Mouse (Mus musculus): ENCODE data around the gene 6820408C15Rik.
"Not testable (repeated sequence)": the region's sequence is repeated elsewhere in the genome, so short reads cannot be mapped to it uniquely, and the experiment has no call there.

6820408C15Rik gene

DNA sequence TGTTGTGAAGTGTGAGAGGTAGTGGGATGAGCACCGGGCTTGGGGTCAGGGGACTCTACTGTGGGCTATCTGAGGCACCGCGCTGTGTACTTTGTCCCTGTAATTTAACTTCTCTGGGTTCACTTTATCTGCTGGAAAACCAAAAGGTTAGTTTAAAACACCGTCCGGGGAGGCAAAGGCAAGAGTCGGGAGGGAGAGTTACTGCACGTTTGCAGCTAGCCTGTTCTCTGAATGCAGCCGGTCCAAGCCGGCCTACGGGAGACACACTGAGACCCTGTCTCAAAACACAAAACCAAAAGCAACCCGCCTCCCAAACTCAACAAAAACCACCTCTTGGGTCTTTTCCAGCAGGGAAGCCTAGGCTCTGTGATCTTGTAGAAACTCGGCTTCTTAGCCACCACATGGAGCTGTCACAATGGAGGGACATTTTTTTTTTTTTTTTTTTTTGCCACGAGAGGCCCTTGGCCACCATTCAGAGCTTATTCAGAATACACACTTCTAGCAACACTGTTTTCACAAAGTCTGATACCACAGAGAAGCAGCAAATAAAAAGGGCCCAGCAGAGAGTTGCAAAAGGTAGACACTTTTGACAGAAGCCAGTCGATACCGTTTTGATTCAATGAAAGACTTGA lies 2.7 kb upstream of the 6820408C15Rik start:
- DNase-seq: no peak

DNA sequence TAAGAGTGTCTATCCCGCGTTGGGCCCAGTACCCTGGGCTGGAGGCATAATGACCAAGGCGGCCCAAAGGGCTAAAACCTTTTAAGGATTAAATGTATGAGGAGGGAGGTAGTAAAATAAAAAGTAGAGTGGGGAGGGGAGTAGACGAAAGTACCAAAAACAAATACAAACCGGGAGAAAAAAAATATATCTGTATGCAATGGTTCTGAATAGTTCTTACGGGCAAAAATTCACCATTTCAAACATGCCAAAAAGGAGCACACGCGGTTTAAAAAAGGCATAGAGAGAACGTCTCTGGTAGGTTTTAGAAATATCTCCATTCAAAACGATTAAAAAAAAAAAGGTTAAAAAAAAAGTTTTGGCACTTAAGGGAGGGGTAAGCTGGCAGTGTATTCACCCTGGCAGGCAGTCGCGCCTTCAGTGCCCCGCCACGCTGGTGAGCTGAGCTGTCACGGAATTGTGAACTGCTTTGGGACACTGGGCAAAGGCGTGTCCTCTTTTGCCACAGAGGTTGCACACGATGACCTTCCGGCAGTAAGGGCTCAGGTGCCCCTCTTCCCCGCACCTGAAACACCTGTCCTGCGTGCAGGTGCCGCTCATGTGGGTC lies 2.1 kb upstream of the 6820408C15Rik start:
- no peak for DNase-seq

DNA sequence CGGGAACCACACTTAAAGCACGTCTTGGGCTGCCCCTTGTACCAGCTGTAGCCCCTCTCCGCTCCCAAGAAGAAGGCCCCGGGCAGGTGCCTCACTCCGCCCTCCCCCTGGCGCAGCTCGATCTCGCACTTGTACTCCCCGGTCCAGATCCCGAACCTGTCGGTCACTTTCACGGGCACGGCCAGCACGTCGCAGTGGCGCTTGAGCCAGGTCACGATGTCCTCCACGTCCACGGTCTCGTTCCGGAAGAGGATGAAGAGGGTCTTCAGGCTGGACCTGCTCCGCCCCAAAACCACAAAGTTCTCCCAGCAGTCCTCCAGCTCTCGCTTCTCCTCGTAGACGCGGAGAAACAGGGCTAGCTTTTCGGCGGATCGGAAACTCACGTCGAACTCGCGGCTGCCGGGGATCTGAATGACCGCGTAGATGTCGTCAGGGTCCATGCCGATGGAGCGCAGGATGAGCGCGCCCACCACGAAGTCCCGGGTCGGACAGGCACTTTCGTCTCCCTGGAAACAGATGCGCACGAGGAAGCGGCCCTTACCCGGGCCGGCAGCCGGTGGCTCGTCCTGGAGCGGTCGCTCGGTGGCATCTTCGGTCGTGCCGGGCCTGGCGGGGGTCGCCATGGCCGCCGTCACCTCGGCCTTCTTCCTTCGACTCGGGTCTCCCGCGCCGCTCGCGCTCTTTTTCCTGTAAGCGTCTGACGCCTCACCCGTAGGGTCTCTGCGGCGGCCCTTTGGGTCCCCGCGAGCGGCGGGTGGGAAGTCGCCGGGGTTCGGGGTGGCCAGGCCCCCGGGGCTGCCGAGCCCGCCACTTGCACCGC lies 1.4 kb upstream of the 6820408C15Rik start:
- no peak for DNase-seq

DNA sequence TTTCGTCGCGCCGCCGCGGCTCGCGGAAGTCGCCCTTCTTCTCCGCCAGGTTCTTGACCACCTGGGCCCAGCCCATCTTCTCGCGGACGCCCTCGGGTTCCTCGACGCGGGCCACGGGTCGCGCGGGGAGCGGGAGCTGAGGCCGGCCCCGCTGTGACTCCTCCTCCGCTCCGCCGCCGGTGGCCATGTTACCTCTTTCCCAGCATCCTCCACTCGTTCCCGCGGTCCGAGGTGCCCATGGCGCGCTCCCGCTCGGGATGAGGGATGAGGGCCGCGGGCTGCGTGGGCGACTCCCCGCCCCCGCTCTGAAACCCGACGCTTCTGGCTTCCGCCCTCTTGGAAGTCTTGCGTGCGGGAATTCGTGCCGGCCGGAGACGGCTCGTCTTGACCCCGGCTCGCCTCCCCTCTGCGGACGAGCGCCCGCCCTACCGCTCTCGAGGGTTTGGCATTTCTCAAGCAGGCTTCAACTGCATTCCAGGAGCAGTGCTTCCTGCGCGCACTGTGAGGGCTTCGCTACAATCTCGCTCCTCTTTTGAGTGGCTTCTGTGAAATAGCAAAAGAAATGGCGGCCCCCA lies 709 bp upstream of the 6820408C15Rik start, which contains the start of gene Zcchc3:
TSS of gene Zcchc3 (minus strand) at position 437 of the 575 bp plus-strand sequence.
- DNase-seq: peak; percentile 87

DNA sequence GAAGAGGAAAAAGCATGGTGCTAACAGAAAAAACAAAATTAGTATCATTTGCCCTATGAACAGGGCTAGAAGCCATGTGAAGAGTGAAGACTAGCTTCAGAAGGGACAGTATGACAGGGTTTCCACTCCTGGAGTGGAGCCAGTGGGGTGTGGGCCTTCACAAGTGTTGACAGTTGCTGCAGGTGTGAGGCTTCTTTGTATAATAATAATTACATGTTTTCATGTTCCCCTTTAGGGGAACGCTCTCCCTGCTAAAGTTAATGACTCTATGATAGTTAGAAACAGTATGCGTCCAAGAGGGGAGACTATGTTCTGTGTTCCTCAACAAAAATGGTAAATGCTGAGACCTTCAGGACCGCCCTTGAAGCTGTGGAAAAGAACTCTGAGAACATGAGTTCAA lies 399 bp downstream of the 6820408C15Rik start:
- DNase-seq: no peak

DNA sequence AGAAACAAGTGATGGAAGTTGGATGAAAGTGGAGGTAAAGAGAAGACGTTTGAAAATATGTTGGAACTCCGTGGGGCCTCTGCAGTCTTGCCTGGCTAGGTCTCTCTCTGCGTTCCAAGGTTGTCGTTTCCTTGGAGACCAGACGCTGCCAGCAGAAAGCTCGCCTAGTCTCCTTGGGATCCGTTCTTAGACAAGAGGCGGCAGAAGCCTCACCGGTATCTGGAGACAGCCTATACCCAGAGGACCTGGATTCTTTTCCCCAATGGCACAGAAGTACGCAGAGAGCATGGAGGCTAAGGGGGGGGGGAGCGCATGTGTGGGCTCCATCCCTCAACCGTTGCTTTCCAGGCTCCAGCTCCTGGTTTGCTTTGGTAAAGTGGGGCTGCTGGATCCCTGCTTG lies 12.1 kb downstream of the 6820408C15Rik start:
- peak; percentile 60 for DNase-seq

DNA sequence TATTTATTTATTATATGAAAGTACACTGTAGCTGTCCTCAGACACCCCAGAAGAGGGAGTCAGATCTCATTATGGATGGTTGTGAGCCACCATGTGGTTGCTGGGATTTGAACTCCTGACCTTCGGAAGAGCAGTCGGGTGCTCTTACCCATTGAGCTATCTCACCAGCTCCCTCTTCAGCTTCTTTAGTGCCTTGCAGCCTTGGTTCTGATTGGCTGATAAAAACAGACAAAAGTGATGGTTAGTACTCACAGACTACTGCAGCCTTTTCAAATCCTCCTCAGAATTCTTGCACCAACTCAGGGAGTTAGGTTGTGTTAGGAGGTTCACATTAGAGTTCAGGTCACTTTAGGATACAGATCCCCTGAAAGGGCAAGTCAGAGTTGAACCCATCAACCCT lies 13.1 kb downstream of the 6820408C15Rik start:
- DNase-seq: not testable (repeated sequence)

DNA sequence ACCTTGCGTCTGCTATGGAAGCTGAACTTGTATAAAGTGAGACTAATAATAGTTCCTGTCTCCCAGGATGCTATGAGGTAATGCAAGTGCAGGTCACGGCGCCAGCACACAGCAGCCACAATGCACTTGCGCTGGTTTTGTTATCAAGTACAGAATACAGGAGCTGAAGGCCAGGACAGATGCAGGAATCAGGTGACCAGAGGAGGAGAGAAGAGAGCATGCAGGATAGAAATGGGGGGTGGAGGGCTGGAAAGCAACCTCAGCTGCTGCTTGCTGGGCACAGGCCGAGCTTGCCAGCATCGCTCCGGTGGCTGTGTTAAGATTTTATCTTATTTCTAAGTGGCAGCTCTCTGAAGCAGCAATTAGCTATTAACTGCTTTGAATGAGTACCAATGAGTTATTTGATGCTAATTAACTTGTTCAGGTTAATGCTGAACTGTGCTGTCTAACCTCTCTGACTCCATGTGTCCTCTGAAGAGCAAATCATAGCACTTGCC lies 21.1 kb downstream of the 6820408C15Rik start:
- no peak for DNase-seq

DNA sequence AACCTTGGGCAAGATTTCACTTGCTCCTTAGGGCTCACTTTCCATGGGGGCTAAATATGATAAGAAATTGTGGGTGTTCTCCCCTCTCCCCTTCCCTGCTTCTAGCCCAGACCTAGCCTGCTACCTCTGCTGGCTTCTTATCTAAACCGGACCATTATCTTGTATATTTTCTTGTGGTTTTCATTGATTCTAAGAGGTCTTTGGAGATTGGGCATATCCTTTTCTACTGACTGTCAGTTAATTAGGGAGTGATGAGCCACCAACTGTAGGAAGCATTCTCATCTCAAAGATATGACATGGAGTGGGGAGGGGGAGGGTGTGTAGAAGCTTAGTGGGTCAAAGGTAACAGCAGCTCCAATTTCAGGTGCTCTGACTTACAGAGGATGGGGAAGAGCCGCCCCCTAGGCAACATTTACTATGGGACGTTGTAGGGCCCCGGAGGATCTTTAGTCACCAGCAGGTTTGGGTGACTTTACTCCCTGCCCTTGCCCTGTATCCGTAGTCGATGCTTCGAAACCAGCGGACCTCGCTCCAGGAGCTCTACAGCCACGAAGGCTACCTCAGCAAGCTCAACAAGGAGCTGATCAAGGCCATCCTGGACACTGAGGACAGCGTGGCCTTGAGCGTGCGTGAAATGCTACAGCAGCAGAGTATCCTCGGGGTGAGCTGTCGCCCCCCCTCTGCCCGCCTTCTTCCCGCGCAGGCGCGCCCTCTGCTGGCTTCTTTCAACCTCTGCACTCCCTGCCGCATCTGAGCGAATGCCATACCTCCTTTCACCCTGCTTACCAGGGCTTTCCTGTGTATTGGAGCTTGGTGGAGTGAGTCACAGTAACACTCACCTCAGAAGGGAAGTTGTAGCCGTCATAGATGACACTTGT lies 21.8 kb downstream of the 6820408C15Rik start:
- peak; percentile 85 for DNase-seq

DNA sequence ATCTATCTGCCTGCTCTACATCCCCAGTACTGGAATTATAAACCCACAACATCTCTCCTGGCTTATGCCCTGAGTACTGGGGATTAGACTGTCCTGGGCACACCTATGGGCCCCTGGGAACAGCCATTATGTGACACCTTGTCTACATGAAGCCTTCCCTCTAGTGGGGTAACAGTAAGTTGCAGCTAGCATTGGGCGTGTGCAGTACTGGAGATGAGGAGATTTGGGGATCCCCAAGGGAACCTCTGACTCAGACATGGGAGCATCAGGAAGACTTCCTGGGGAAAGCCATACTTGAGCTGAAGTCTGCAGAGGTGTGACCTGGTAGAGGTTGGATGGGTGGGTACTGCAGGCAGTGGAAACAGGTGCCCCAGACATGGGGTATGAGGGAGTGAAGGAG lies 23.6 kb downstream of the 6820408C15Rik start:
- no peak for DNase-seq

DNA sequence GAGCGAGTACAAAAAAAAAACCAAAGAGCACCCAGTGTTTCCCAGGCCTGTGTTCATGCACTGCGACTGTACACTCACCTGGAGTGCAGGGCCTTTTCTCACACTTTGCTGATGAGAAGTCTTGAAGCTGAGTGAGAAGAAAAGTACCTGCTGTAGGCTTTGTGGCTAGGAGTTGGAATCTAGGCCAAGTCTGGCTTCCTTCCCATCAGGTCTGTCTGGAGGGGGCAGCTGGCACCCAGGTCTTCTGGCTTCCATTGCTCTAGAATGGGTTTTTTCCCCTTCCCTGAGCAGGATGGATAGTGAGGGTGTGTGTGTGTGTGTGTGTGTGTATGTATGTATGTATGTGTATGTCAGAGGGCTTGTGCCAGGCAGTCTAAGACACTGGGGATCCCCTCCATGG lies 24.4 kb downstream of the 6820408C15Rik start:
- no peak for DNase-seq

DNA sequence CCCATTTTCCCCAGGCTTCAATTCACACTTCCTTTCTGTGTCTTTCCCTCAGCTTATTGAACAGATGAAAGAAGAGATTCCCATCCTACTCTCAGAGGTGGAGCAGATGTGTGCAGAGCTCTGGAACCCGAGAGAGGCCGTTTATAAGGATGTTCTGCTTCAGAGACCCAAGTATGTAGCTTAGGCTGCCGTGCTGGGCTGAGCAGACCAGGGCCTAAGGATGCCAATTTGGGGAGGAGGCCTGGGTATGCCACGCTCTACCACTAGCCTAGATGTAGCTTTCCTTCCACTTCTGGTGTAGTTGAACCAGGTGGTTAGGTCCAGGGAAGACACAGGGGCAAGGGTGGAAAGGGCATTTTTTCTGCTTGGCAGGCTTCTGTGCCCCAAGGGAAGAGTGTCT lies 26.9 kb downstream of the 6820408C15Rik start:
- DNase-seq: no peak

DNA sequence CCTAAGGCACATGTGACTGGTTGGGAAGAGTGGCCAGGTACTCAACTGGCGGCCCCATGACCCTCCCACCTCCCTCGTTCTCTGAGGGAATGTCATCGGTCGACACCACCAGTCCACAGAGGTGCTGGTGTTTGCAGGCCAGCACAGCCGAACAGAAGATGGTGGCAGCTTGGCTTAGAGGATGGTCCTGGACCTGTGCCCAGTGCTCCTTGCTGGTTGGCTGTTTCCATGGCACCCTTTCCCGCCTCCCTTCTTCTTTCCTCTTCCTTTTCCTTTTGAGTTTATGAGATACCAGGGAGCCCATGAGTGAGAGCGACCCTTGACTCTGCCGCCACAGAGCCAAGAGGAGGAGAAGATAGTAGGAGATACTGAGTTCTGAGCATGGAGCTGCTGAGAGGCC lies 27.9 kb downstream of the 6820408C15Rik start:
- DNase-seq: no peak

DNA sequence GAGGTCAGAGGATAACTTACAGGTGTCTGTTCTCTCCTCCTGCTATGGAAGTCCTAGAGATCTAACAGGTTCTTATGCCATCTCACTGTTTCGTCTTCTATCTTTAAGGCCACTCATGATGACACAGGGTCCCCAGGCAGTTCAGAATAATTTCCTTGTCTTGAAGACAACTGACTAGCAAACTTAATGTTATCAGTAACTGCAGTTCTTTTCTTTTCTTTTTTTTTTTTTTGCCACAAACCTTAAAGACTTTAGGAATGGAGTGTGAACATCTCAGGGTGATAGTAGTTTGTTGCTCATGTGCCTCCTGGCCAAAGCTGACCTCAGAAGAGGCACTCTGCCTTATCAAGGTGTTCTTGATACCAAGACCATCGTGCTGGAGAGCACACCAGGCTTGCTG lies 31.3 kb downstream of the 6820408C15Rik start:
- no peak for DNase-seq

DNA sequence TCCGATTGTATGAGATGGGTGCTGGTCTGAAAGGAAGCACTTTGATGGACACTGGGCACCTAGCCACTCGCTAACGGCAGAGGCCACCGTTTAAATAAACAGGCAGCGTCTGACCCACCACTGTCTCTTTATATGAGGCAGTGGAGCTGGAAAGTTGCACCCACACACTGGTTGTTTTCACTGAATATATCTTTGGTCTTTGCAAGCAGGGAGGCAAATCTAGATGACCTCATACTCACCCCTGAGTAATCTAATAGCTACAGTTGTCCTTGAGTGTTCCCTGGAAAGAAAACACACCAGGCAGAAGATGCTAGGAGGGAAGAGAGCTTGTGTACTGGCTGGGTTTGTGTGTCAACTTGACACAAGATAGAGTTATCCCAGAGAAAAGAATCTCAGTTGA lies 32.1 kb downstream of the 6820408C15Rik start:
- DNase-seq: no peak

DNA sequence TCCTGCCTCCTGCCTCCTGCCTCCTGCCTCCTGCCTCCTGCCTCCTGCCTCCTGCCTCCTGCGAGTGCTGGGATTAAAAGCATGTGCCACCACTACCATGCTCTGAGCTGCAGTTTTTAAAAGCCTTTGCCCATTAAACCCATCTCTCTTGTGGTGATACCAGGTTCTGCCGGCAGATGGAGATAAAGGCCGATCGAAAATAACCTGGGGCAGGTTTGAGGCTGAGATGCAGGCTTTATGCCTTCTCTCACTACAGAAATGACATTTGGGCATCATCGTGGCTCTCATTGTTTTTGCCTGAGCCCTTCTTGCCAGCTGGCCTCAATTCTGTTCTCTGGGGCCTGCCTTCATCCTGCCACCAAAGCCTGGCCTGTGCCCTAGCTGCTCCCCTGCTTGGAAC lies 34.9 kb downstream of the 6820408C15Rik start:
- peak; percentile 56 for DNase-seq

DNA sequence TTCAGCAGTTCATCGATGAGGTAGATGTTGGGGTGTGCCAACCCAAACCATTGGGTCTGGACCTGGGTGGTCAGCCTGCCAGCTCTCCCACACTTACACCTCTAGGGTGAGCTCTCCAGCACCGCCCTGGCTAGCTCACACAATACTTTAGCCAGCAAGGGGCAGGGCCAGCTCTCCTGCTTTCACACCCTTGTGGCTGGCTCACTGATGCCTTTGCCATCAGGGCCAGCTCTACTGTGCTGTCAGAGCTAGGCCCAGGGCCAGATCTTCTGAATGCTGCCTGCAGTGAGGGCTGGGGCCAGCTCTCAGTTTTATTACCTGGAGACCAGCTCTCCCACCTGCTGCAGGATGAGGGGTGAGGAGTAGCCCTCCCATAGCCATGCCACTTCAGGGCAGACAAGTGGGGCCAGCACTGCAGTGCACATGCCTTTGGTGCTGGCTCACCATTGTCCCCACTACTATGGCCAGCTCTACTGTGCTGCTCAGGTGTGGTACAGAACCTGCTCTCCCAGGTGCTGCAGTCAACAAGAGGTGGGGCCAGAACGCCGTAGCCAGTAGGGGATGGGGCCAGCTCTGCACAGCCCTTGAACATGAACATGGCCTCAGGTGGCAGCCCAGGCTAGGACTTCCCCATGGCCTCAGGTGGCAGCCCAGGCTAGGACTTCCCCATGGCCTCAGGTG lies 36.9 kb downstream of the 6820408C15Rik start:
- DNase-seq: no peak

DNA sequence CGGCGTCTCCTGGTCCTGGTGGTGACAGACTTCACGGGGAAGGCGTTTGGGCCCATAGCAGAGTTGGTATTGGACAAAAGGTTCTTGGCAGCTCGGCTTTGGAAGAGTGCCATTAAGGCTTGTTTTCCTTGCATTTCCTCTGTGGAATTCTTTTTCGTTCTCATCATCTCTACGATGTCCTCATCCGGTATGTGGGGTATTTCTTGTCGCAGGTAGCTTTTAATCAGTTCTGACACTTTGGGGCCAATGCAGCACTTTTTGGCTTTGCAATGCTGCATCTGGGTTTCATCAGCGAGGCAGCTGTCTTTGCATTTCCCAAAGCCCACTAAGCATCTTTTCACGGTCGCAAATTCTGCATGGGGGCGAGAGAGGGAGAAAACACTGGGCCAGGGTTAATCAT lies 43.9 kb downstream of the 6820408C15Rik start:
- DNase-seq: no peak

DNA sequence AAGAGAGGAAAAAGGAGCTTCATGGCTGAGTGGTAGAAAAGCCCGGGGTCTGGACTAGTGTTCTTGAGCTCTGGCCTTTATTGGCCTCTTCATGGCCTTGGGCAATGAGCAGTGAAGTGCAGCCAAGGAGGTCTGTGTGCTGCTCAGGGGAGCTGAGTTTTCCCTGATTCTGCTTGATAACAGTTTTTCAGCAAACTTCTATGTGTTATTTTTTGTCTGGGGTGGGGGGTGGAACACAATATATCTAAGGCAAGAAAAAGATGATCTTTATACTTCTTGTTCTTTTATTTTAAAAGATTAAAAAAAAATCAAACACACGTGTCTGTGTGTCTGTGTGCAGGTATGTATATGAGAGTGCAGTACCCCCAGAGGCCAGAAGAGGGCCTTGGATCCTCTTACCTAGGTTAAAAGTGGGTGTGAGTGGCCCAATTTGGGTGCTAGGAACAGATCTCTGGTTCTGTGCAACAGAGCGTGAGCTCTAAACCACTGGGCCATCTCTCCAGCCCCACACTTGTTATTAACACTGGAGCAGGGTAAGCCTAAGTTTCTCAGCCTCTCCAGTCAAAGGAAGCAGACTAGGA lies 49.3 kb downstream of the 6820408C15Rik start, which contains the start of gene Defb23:
TSS of gene Defb23 (minus strand) at position 51 of the 581 bp plus-strand sequence.
- no peak for DNase-seq

DNA sequence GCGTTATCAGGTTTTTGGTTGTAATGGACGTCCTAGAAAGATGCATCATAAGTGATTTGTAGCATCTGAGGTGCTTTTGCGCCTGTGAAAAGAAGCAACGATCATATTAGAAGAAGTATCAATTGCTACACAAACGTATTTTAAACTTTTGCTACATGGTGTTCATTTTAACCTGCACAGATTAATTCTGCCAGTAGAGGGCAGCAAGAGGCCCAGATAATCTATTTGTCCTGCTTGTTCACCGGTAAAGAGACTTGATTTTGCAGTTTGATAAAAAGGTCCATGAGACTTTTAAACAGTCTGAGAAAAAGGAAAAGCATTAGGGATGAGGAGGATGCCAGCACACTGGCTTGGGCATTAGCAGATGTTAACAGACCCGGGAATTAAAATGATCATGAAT lies 55.6 kb downstream of the 6820408C15Rik start:
- peak; percentile 52 for DNase-seq

DNA sequence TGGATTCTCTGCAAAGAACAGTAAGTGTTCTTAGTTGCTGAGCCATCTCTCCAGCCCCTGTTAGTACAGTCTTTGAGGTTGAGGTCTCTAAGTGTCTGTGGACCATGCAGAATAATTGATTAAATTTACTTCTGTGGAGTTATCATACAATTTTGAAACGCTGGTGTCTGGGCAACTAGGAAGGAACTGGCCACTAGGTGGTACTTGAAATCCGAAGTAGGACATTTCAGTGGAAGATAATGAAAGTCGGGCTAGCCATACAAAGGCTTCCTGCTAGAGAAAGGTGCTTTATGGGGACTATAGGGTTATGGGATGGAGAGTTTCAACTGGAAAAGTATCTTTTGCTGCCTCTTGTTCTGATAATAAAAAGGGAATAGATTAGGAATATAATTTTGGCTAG lies 57.0 kb downstream of the 6820408C15Rik start:
- DNase-seq: no peak

Measured in right cerebral cortex, adult 18-20 months (tissue).